Mouse (Mus musculus): ENCODE measurements around the gene Ulk3.
A peak's percentile ranks its signal among the peaks of the same experiment; 100 is the strongest.

Gene Ulk3

GRCm38 (mm10) chr9:57617556-57618169 is 28.4 kb downstream of the Ulk3 start:
- no peak for DNase-seq (ENCODE audit: low spot score in 2 of 2)

GRCm38 (mm10) chr9:57618854-57619253 is 29.6 kb downstream of the Ulk3 start:
- DNase-seq (ENCODE audit: low spot score in 2 of 2): no peak

GRCm38 (mm10) chr9:57620674-57621073 is 31.4 kb downstream of the Ulk3 start, which contains the start of gene Lman1l:
TSS of gene Lman1l (minus strand) at chr9:57620774.
- no peak for DNase-seq (ENCODE audit: low spot score in 2 of 2)

- DNase-seq (ENCODE audit: low spot score in 2 of 2): no peak
Measured at GRCm38 (mm10) chr9:57624295-57624694, 35.0 kb downstream of the Ulk3 start.

GRCm38 (mm10) chr9:57625674-57626500 is 36.6 kb downstream of the Ulk3 start:
- no peak for DNase-seq (ENCODE audit: low spot score in 2 of 2)

GRCm38 (mm10) chr9:57627191-57627590 is 37.9 kb downstream of the Ulk3 start:
- DNase-seq (ENCODE audit: low spot score in 2 of 2): no peak

- no peak for DNase-seq (ENCODE audit: low spot score in 2 of 2)
Measured at GRCm38 (mm10) chr9:57627892-57628291, 38.6 kb downstream of the Ulk3 start.

- DNase-seq (ENCODE audit: low spot score in 2 of 2): no peak
Measured at GRCm38 (mm10) chr9:57628717-57629116, 39.5 kb downstream of the Ulk3 start.

GRCm38 (mm10) chr9:57629118-57629874 is 40.0 kb downstream of the Ulk3 start:
- DNase-seq (ENCODE audit: low spot score in 2 of 2): peak; percentile 56 to 68

DNA sequence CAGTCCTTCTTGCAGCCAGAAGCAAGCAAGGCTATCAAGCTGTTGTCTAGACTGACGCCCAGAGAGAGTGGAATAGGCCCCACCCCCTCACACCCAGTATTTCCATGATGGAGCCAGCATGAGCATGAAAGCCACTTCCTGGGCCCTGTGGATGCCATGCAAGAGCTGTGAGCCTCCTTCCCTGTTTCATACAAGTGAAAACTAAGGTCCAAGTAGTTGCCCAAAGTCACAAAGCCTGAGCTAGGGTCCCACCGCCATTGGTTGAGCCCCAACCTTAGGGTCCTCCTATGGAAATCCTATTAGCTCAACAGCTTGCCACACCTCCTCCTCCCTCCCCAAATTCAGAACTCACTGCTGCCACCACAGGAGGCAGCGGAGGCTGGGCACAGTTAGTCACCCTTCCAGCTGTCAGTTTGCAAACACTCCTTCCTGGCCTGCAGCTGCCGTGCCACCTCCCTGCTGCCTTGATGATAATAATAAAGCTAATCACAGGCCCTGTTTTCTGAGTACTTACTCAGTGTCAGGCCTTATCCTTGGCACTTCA is 44.3 kb downstream of the Ulk3 start:
- peak in 1 of 2 experiments; percentile 32 for DNase-seq (ENCODE audit: low spot score in 2 of 2)

DNA sequence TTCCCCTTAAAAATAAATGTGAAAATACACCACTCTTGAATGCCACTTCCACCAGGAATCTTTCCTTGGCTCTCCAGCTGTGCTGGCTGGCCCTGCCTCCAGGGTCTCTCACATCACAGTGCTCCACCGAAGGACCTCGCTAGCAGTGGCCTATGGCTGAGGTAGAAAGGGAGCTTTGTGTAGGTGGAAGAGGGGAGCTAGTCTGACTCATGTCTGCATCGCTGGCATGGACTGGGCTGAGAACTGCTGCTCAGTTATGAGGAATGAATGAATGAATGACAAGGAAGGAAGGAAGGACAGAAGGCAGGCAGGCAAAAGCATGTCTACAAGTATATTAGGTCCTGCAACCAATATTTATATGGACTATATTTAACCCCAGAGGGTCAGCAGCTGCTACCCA is 48.0 kb downstream of the Ulk3 start:
- no peak for DNase-seq (ENCODE audit: low spot score in 2 of 2)

- no peak for DNase-seq (ENCODE audit: low spot score in 2 of 2)
Measured at GRCm38 (mm10) chr9:57637741-57638322, 48.6 kb downstream of the Ulk3 start.

GRCm38 (mm10) chr9:57638651-57639459 is 49.6 kb downstream of the Ulk3 start:
- no peak for DNase-seq (ENCODE audit: low spot score in 2 of 2)

GRCm38 (mm10) chr9:57639661-57640328 is 50.5 kb downstream of the Ulk3 start:
- DNase-seq (ENCODE audit: low spot score in 2 of 2): no peak

DNA sequence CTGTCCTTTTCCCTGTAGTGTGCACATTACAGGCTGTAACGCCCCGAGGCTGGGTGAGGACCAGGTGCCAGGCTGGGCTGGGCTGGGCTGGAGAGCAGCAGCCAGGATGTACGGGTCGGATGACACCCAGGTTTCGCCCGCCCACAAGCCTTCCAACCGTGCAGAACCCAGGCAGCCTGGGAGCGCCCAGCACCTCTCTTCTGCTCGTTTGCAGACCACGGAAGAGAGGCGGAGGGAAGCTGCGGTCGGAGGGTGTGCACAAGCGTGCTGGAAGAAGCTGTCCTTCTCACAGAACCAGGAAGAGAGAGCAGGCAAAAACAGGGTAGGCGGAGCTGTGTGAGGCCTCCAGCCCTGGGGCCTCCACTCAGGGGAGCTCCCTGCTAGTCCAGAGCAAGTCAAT is 51.1 kb downstream of the Ulk3 start:
- DNase-seq (ENCODE audit: low spot score in 2 of 2): no peak

DNA sequence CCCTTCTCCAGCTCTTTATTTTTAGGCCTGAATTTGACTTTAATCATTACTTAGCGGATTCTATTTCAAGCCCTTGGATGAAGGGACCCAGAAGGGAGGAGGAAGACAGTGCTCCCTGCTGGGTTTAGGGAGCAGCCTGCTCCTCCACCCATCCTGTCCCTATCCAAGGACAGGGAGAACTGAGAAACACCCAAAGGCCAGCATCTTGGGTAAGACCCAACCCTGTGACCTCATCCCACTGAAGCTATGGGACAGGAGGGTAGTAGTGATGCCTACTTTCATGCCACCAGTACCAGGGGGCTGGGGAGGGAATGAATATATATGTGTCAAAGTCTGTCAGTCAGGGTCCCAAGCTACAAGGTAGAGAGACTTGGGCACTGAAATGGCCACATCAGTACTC is 51.8 kb downstream of the Ulk3 start:
- no peak for DNase-seq (ENCODE audit: low spot score in 2 of 2)

DNA sequence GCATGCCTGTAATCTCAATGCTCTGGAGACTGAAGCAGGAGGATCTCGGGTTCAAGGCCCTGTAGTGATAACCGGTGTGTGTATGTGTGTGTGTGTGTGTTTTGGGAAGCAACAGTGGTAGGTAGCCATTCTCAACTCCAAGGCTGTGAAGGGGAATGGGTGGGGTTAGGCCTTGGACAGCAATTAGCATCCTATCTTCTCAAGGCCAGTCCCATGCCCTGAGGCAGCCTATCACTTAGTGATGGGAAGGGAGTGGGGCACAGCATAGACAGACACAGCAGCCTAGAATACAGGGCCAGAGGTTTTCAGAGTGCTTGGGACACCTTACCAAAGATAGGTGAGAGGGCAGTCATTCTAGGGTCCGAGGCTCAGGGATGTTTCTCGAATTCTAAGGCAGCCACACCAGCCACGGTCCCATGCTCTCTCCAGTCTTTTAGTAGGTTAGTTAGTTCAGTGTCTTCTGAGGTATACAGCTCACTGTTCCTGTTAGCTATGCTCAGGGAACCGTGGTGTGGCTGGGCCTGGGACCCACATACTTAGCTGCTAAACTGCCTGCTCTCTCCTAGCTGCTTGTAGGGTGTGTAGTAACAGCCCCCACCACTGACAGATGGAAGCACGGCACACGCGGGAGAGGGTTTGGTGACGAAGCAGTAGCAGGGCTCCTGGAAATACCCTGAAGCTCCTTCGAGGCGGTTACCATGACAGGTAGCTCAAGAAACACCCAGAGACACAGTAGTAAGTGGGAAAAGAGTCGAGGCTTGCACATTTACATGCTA is 52.7 kb downstream of the Ulk3 start:
- DNase-seq (ENCODE audit: low spot score in 2 of 2): no peak

DNA sequence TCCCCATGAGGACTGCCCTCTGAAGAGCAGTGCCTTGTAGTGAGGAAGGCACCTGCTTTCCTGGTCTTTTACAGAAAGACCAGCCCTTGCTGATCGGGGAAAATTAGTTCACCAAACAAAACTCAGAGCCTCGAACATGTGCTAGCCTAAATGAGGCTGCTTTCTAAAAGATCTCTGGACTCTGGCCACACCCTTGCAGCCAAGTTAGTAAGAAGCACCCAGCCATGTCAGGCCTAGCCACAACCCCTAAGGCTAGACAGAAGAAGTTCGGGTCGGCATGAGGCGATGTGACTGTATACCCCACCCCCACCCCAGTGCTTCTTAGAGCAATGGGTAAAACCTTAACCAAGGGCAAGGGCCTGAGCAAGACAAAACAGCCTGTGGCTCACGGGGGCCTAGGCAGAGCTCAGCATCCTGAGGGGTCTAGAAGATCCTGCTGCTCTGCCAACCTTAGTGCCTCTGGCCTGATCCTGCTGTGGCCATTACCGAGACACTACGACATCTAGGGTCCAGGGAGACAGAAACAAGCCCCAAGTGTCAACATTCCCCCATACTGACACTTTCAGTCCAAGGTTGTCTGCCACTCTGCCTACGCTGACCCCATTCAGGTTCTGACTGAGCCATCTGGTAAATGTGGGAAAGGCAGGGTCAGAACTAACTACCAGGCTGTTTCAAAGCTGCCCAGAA is 54.1 kb downstream of the Ulk3 start:
- no peak for DNase-seq (ENCODE audit: low spot score in 2 of 2)

- no peak for DNase-seq (ENCODE audit: low spot score in 2 of 2)
Measured at GRCm38 (mm10) chr9:57643856-57644180, 54.6 kb downstream of the Ulk3 start.

Data from frontal cortex, postnatal 25 days (tissue).